Mouse (Mus musculus) spleen, adult 2 months (tissue): ENCODE measurements around the gene Spata2. TPM values are rescaled to one million over a fixed set of nuclear protein-coding genes. Genes with fewer than 3 reads are reported as not detected.

ENCODE experiments used
- DNase-seq, 2 experiments: peaks; one replicate each; pipeline versions ENCODE4 v3.0.0 to v3.0.0-alpha.2; 2012 to 2021; ENCODE audit warnings: low spot score in 2 of 2, low read depth in 1 of 2
- H3K27ac ChIP-seq: fragments of 200-500 bp; 2 replicates; pipeline ENCODE4 v1.5.1; 2012; ENCODE audit warnings: low read length, inconsistent platforms; ENCODE audit not compliant: insufficient read depth
- H3K27me3 ChIP-seq: fragments of 200-500 bp; 2 replicates; pipeline ENCODE4 v1.6.1; 2012; ENCODE audit warnings: mild to moderate bottlenecking, moderate library complexity, low read length, inconsistent platforms; ENCODE audit not compliant: control insufficient read depth, insufficient read depth
- H3K36me3 ChIP-seq: fragments of 200-500 bp; 2 replicates; pipeline ENCODE4 v1.6.1; 2012; ENCODE audit warnings: mild to moderate bottlenecking, low read length, inconsistent platforms; ENCODE audit not compliant: control insufficient read depth, insufficient read depth
- H3K4me1 ChIP-seq: fragments of 200-500 bp; 2 replicates; pipeline ENCODE4 v1.6.1; 2011; ENCODE audit warnings: inconsistent platforms; ENCODE audit not compliant: control insufficient read depth, insufficient read depth, insufficient read length
- H3K4me3 ChIP-seq: fragments of 200-500 bp; 2 replicates; pipeline ENCODE4 v1.5.1; 2011; ENCODE audit warnings: mild to moderate bottlenecking, inconsistent platforms; ENCODE audit not compliant: insufficient read depth, insufficient read length; ENCODE audit errors: extremely low read depth
- CTCF ChIP-seq: fragments of 200-500 bp; IDR thresholded peaks from 2 replicates; pipeline ENCODE4 v1.5.1; 2011; ENCODE audit warnings: mild to moderate bottlenecking, inconsistent platforms; ENCODE audit not compliant: insufficient read depth, insufficient read length, insufficient replicate concordance; ENCODE audit errors: extremely low read depth
- POLR2A ChIP-seq: fragments of 200-500 bp; IDR thresholded peaks from 2 replicates; pipeline ENCODE4 v1.6.1; 2011; ENCODE audit warnings: low read depth, low read length, inconsistent platforms
- WGBS: fragments of 180-500 bp; shearing (Covaris S2); methylation state at CpG from one replicate; pipeline ENCODE4 v1.1.7; 2018; 5-methylcytosine and 5-hydroxymethylcytosine counted together
- polyA plus RNA-seq: library from polyadenylated mRNA; depleted of rRNA; stranded (reverse); fragments of >200 nt; gene quantifications from 2 replicates; pipeline ENCODE4 v1.2.3, GENCODE M21; 2012

The Spata2 gene
- polyA plus RNA-seq, 1 experiment = 23.3 TPM

DNA sequence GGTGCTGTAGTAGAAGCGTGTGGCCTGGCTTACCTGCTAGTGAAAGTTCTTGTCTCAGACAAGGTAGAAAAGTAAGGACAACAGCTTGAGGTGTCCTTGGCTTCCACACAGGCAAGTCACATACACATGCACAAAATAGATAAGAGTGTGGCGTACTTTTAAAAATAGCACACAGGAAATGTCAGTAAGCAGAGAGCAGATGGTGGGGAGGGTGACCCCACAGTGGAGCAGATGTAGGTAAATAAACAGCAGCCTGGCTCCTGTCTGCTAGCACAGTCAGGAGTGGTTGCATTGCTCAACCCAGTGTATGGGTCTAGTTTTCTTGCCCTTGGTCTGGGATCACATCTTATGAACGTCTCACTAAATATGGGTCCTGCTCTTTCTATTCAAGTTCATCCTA lies 17.8 kb upstream of the Spata2 start:
- H3K4me1 ChIP-seq = peaks cover 5% of the 10 kb centered on the region; the same call in 1 of the 2 replicates
- 37% methylated on average over 3 of the region's 3 CpGs for WGBS
- TF ChIP-seq CTCF = no peak
- no peak for TF ChIP-seq POLR2A
- H3K36me3 ChIP-seq = peaks cover 56% of the 10 kb centered on the region
- H3K27me3 ChIP-seq = no peaks in the 10 kb centered on the region
- no peak for DNase-seq
- H3K27ac ChIP-seq = peak overlapping the region; percentile 7; the same call in 1 of the 2 replicates
- no peak overlapping the region for H3K4me3 ChIP-seq

DNA sequence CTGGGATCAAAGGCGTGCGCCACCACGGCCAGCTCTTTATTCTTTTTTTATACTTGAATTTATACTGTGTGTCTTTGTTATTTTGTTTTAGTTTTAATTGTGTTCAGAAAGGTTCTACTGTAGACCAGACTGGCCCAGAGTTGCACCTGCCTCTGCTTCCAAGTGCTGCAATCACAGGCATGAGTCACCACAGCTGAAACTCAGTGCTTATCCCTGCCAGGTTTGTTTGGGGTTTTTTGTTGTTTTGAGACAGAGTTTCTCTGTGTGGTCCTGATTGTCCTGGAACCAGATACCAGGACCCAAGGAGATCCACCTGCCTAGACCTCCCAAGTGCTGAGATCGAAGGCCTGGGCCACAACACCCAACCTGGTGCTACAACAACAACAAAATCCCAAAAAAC lies 15.9 kb upstream of the Spata2 start:
- H3K4me3 ChIP-seq = no peak overlapping the region
- H3K27me3 ChIP-seq = no peaks in the 10 kb centered on the region
- WGBS = 95% methylated on average over 4 of the region's 4 CpGs
- TF ChIP-seq POLR2A (no peak), CTCF (no peak)
- DNase-seq = no peak
- H3K36me3 ChIP-seq = peaks cover 41% of the 10 kb centered on the region
- H3K4me1 ChIP-seq = peaks cover 7% of the 10 kb centered on the region; the same call in 1 of the 2 replicates
- H3K27ac ChIP-seq = no peak overlapping the region

DNA sequence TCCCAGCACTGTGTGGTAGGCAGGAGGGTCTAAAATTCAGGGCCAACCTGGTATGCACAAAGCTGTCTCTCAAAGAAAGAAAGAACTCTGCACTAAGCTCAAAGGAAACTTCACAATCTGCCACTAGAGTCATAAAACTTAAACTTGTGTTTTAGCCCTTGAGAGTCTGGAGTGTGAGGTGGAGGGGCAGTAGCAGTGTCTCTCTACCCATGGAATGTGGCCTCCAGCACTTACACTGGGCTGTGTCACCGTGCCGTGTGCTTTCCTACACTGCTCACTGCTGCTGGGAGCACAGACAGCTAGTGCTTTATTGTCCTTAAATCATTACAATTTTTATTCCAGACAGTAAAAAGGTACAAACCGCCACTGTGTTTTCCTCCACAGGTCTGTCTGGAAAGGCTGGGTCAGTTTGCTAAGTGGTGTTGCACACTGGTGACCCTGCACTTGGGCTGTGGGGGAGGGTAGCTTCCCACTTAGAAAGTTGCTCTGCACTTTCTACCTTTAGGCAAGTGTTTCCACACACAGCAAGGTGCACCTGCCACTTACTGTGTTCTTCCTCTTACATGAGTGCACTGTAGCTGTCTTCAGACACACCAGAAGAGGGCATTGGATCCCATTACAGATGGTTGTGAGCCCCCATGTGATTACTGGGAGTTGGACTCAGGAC lies 15.2 kb upstream of the Spata2 start:
- peaks cover 35% of the 10 kb centered on the region for H3K36me3 ChIP-seq
- TF ChIP-seq CTCF (no peak), POLR2A (no peak)
- no peak for DNase-seq
- no peaks in the 10 kb centered on the region for H3K27me3 ChIP-seq
- no peak overlapping the region for H3K27ac ChIP-seq
- H3K4me1 ChIP-seq = peaks cover 7% of the 10 kb centered on the region; the same call in 1 of the 2 replicates
- WGBS = 88% methylated on average over 3 of the region's 3 CpGs
- H3K4me3 ChIP-seq = no peak overlapping the region

DNA sequence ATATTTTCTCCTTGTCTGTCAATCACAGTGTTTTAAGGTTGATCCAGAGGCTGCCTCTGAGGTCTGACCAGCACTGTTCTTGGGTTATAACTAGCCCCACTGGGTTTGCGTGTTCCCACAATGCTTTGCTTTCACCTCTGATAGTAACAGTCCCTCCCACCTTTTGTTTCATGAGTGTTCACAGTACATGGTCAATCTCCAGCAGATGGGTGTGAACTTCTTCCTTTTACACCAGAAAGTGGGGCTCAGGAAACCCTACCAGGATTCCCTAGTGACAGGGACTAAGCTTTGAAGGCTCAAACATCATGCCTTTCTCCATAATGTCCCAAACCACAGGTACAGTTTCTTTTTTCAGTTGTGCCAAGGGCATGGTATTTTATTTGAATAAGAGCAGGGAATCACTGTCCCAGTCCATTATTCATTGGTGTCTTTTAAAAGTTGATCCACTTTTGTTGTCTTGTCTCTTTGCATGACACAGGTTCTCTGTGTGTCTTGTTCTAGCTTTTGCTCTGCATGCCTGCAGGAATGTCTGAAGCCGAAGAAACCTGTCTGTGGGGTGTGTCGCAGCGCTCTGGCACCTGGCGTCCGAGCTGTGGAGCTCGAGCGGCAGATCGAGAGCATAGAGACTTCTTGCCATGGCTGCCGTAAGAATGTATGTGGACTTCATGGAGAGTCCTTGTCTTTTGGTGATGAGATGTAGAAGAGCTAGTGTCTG lies 14.0 kb upstream of the Spata2 start:
- Histone ChIP-seq H3K4me1 (peaks cover 11% of the 10 kb centered on the region; the same call in 1 of the 2 replicates), H3K27ac (no peak overlapping the region), H3K27me3 (no peaks in the 10 kb centered on the region), H3K36me3 (peaks cover 24% of the 10 kb centered on the region), H3K4me3 (no peak overlapping the region)
- no peak for TF ChIP-seq CTCF
- no peak for TF ChIP-seq POLR2A
- 96% methylated on average over 10 of the region's 10 CpGs for WGBS
- DNase-seq = no peak

DNA sequence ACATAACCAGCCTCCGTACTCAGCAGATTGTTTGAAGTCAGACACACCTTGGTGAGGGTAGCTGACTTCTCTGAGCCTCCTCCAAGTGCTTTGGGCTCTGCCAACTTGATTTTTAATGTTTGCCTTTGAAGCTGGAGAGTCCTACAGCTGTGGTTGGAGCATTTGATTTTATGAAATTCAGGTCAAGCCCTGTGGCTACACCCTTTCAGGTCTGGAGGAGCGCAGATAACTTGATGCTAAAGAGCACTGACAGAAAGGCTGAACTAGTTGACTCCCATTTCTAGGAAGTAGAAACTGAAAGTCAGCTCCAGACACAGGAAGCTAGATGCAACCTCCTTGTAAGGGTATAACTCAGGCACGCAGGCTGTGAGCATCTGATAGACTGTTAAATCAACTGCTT lies 12.4 kb upstream of the Spata2 start:
- 7% methylated on average over 3 of the region's 3 CpGs for WGBS
- TF ChIP-seq CTCF (no peak), POLR2A (peak; percentile 12; the same call in 1 of the 2 replicates)
- Histone ChIP-seq H3K4me1 (peaks cover 7% of the 10 kb centered on the region; the same call in 1 of the 2 replicates), H3K27me3 (no peaks in the 10 kb centered on the region), H3K27ac (peak overlapping the region; percentile 93), H3K36me3 (peaks cover 18% of the 10 kb centered on the region), H3K4me3 (peak overlapping the region; percentile 56; the same call in 1 of the 2 replicates)
- peak in 1 of 2 experiments; percentile 68 for DNase-seq

DNA sequence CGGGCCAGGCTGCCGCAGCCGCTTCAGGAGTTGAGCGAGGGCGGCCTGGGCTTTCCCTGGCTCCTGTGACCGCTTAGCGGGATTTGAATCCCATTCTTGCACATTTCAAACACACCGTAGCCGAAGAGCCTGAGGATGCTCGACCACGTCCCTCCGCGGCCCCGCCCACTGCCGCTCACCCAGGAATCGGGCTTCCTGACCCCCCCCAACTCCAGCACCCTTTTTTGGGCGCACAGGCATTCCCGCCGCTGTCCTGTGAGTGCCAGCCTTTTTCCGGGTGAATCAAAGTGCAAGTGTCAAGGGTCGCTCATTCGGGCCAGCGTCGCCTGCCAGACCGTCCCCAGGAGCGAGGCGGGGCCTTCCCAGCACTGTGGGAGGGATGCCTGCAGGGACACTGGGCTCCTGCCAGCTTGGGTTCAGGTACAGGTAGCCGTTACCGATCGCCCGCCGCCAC lies 11.2 kb upstream of the Spata2 start:
- TF ChIP-seq CTCF (no peak), POLR2A (no peak)
- H3K4me3 ChIP-seq = peak overlapping the region; percentile 93
- WGBS = under 1% methylated on average over 32 of the region's 32 CpGs
- peak overlapping the region; percentile 81 for H3K27ac ChIP-seq
- peaks cover 13% of the 10 kb centered on the region for H3K36me3 ChIP-seq
- no peaks in the 10 kb centered on the region for H3K27me3 ChIP-seq
- peak in 1 of 2 experiments; percentile 54 for DNase-seq
- peaks cover 6% of the 10 kb centered on the region; the same call in 1 of the 2 replicates for H3K4me1 ChIP-seq

DNA sequence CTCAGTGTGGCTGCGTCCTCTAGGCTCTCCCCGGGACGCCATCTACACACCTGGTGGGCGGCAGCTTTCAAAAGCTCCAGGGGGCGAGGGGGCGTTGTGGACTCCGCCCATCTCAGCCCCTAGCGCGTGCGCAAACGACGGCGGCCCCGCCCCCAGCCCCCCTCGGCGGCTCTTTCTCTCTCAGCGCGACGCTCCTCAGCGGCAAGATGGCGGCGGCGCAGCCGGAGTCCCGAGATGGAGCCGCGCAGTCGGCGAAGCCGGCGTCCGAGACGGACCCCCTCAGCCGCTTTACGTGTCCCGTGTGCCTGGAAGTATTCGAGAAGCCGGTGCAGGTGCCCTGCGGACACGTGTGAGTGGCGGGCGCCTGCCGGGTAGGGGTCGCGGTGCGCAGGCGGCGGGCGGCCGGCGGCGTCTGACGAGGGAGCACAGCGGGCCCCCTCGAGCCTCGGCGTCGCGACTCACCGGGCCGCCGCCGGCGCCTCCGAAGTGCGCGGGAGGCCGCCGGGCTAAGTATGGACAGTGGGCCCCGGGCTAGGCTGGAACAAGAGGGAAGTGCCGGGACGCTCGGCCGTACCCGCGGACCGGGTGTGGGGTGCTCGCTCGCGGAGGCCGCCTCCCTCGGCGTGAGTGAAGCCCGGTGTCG lies 10.7 kb upstream of the Spata2 start:
- H3K27me3 ChIP-seq = no peaks in the 10 kb centered on the region
- peaks cover 6% of the 10 kb centered on the region; the same call in 1 of the 2 replicates for H3K4me1 ChIP-seq
- no peak for TF ChIP-seq CTCF
- TF ChIP-seq POLR2A = peak; percentile 76
- DNase-seq = peak; percentile 77 to 87
- peak overlapping the region; percentile 93 for H3K4me3 ChIP-seq
- peak overlapping the region; percentile 81 for H3K27ac ChIP-seq
- H3K36me3 ChIP-seq = peaks cover 9% of the 10 kb centered on the region; the same call in 1 of the 2 replicates
- under 1% methylated on average over 84 of the region's 85 CpGs for WGBS
